Mouse (Mus musculus) mouse embryonic stem cell (cell line): ENCODE measurements around the gene Otof.

Experiments used
- in situ Hi-C, 2 experiments: fragments of 300-500 bp; cut with MboI; formaldehyde crosslinking; loops; 1 replicate in 1 of 2; 3 replicates in 1 of 2; pipeline ENCODE4 v1.14.3; 2019 to 2020; ENCODE audit warnings: low sequenced_read_pairs in 2 of 2, low pct_unique_long_range_greater_than_20kb in 1 of 2, mixed read lengths in 1 of 2; ENCODE audit not compliant: unreplicated experiment in 1 of 2

Gene Otof

GRCm38 (mm10) chr5:30461821-30462220, at the start of gene Otof:
TSS of gene Otof (minus strand) at chr5:30461932.
- in situ Hi-C loops: no loop called here

- in situ Hi-C loops: no loop called here
These were observed 35.6 kb upstream of the Otof start for GRCm38 (mm10) chr5:30497299-30497698.

GRCm38 (mm10) chr5:30496821-30497220, 35.1 kb upstream of the Otof start:
- in situ Hi-C loops: no loop called here

- in situ Hi-C loops: no loop called here
These were observed 33.6 kb upstream of the Otof start for GRCm38 (mm10) chr5:30495288-30495687.

- in situ Hi-C loops: no loop called here
These were observed 32.9 kb upstream of the Otof start for GRCm38 (mm10) chr5:30494606-30495005.

GRCm38 (mm10) chr5:30493723-30494122, 32.0 kb upstream of the Otof start:
- in situ Hi-C loops: no loop called here

- in situ Hi-C loops: no loop called here
These were observed 29.1 kb upstream of the Otof start for GRCm38 (mm10) chr5:30490845-30491244.

GRCm38 (mm10) chr5:30490215-30490614, 28.5 kb upstream of the Otof start:
- in situ Hi-C loops: no loop called here

- in situ Hi-C loops: no loop called here
These were observed 23.4 kb upstream of the Otof start for GRCm38 (mm10) chr5:30485136-30485535.

GRCm38 (mm10) chr5:30484591-30484990, 22.9 kb upstream of the Otof start:
- in situ Hi-C loops: no loop called here

- in situ Hi-C loops: no loop called here
These were observed 21.8 kb upstream of the Otof start for GRCm38 (mm10) chr5:30483533-30483932.

GRCm38 (mm10) chr5:30482319-30482718, 20.6 kb upstream of the Otof start:
- in situ Hi-C loops: no loop called here

- in situ Hi-C loops: no loop called here
These were observed 14.8 kb upstream of the Otof start for GRCm38 (mm10) chr5:30476534-30476933.

GRCm38 (mm10) chr5:30472148-30472547, 10.4 kb upstream of the Otof start:
- in situ Hi-C loops: no loop called here

- in situ Hi-C loops: no loop called here
These were observed 8.7 kb upstream of the Otof start for GRCm38 (mm10) chr5:30470454-30470853.

- in situ Hi-C loops: no loop called here
These were observed 4.6 kb upstream of the Otof start for GRCm38 (mm10) chr5:30466315-30466714.

GRCm38 (mm10) chr5:30465861-30466260, 4.1 kb upstream of the Otof start, which contains the start of gene 1700001C02Rik:
TSS of gene 1700001C02Rik (plus strand) at chr5:30466047.
- in situ Hi-C loops: no loop called here

- in situ Hi-C loops: no loop called here
These were observed 1.6 kb downstream of the Otof start for GRCm38 (mm10) chr5:30460155-30460554.

GRCm38 (mm10) chr5:30456056-30456455, 5.7 kb downstream of the Otof start:
- in situ Hi-C loops: no loop called here

GRCm38 (mm10) chr5:30444327-30444895, 17.3 kb downstream of the Otof start:
- in situ Hi-C loops: no loop called here

- in situ Hi-C loops: no loop called here
These were observed 19.5 kb downstream of the Otof start for GRCm38 (mm10) chr5:30442196-30442595.
